Mouse (Mus musculus): ENCODE results near the gene Pan3.

GRCm38 (mm10) chr5:147444298-147444697 is 14.3 kb downstream of the Pan3 start:
- TF ChIP-seq CTCF (IDR thresholded peaks at IDR 0.05; ENCODE audit: low read depth) = no peak
- no peak for TF ChIP-seq EP300 (IDR thresholded peaks at IDR 0.05; ENCODE audit: low read depth)
